Mouse (Mus musculus) left cerebral cortex, postnatal 4 days (tissue): ENCODE measurements around the gene Gm44805. TPM values are rescaled to one million over a fixed set of nuclear protein-coding genes. Genes with fewer than 3 reads are reported as not detected.
A peak's percentile ranks its signal among the peaks of the same experiment; 100 is the strongest.

Source experiments
- DNase-seq: peaks from one replicate; pipeline ENCODE4 v3.0.0-alpha.2; 2022
- intact Hi-C: fragments of 180-260 bp; cut with DNase I; formaldehyde crosslinking; loops from one replicate; pipeline ENCODE4 v1.15.1; 2025
- total RNA-seq, 2 experiments: library from RNA; stranded (reverse); gene quantifications; 2 replicates each; pipeline ENCODE4 v1.2.3; 2021

The Gm44805 gene
- total RNA-seq, 2 experiments from 2014 or later = not detected

DNA sequence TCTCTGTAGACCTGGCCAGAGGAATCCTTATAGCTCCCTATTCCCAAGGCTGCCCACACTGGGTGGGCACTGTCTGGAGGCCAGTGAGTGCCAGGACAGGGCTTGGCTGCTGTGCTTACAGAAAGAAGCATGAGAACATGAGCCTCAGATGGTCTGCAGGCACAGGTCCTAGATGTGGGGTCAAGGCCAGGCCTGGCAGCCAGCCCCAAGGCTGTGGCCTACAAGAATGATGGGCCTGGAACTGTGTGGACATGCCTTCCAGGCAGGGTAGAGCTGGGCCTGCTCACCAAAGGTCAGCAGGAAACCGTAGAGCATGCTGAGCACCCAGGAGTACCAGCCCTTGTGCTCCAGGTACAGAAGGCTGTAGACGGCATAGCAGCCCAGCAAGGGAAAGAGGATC is 46.6 kb downstream of the Gm44805 start:
- intact Hi-C loops = loop anchor here (10.0 kb wide), 1 partner anchor 50 kb away; no protein-coding TSS in a partner anchor
- no peak for DNase-seq

DNA sequence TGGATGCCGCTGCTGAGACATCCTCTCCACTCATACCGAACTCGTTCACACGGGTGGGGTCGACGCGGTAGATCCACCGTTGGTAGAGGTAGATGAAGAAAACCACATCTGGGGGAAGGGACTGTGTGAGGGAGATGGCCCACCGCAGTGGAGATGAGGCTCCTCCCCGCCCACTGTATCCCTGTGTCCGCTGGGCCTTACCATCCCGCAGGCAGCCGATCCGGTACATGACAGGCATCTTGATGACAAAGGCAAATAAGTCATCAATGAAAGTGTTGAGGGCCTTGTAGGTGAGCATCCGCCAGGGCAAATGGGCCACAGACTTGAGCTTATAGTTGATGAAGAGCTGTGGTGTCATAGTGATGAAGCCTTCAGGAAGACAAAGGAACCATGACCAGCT is 47.4 kb downstream of the Gm44805 start:
- intact Hi-C loops = loop anchor here (10.0 kb wide), 1 partner anchor 49 kb away; no protein-coding TSS in a partner anchor
- DNase-seq = no peak

DNA sequence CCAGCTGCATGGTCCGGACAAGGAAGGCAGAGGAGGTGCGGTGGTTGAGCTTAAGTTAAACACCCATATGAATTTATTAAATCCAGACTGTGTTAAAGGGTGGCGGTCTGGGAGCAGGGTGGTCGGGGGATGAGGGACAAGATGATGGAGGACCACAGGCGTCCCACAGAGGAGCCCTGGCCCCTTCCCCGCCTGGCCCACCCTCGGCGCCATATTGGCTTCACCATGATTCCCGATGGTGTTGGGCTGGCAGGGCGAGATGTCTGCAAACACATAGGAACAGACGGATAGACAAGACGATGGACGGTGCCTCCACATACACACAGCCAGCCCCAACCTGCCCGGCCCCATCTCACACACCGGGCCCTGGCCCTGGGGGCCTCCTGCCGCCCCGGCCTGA is 48.0 kb downstream of the Gm44805 start:
- intact Hi-C loops = loop anchor here (10.0 kb wide), 1 partner anchor 48 kb away; no protein-coding TSS in a partner anchor
- DNase-seq = no peak

DNA sequence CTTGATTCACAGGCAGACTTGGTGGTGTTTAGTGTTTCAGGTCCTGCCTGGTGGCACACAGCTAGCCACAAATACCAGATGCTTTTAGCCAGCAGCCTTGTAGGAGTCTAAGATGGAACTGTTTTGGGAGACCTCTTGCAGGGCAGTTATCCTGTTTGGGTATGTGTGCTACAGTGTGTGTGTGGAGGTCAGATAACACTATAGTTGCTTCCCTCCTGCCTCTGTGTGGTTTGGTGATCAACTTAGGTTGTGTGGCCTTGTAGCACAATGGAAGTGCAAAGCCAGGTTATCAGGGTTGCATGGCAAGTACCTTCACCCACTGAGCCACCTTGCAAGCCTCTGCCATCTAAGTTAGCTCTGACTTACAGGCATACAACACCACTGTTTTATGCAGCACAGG is 48.5 kb downstream of the Gm44805 start:
- DNase-seq = no peak
- intact Hi-C loops = loop anchor here (10.0 kb wide), 1 partner anchor 48 kb away; no protein-coding TSS in a partner anchor

DNA sequence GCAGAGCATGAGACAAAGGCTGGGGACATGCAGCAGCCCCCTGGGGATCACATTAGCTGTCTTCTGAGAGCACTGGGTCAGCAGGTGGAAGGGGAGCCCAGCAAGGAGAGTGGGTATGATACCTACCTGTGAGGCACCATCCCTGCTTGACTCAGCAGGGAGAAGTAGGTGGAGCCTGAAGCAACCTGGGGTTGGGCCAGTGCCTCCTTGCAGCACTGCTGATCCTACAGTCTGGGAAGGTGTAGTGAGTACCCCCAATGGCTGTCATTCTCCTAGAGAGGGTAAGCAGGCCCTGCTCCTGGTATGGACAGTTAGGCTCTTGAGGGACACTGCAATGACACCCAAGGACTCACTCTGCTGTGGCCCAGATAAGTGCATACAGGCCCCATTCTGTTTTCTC is 48.9 kb downstream of the Gm44805 start:
- DNase-seq = no peak

DNA sequence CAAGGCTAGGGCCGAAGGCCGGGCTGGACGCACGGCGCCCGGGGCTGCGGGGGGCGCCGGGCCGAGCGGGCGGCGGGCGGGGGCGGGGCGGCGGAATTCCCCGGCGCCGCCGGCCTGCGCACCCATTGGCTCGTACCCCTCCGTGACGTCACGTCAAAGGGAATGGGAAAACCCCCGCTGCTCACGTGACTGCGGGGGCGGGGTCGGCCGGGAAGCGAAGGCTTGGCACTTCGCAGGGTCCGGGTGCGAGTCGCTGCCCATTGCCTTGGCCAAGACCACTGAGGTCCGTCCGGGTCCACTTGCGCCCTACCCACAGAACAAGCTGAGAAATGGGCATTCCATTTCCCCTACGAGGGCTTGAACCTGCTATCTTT is 51.9 kb downstream of the Gm44805 start, which contains the start of gene Relb:
Gene Relb, minus strand, starts transcription at position 78 of the 374 bp plus-strand sequence.
- intact Hi-C loops = no loop called here
- peak; percentile 92 for DNase-seq

More for the DNA sequence above, 48.9 kb downstream of the Gm44805 start:
- intact Hi-C loops = loop anchor here (10.0 kb wide), 1 partner anchor 47 kb away; no protein-coding TSS in a partner anchor

DNA sequence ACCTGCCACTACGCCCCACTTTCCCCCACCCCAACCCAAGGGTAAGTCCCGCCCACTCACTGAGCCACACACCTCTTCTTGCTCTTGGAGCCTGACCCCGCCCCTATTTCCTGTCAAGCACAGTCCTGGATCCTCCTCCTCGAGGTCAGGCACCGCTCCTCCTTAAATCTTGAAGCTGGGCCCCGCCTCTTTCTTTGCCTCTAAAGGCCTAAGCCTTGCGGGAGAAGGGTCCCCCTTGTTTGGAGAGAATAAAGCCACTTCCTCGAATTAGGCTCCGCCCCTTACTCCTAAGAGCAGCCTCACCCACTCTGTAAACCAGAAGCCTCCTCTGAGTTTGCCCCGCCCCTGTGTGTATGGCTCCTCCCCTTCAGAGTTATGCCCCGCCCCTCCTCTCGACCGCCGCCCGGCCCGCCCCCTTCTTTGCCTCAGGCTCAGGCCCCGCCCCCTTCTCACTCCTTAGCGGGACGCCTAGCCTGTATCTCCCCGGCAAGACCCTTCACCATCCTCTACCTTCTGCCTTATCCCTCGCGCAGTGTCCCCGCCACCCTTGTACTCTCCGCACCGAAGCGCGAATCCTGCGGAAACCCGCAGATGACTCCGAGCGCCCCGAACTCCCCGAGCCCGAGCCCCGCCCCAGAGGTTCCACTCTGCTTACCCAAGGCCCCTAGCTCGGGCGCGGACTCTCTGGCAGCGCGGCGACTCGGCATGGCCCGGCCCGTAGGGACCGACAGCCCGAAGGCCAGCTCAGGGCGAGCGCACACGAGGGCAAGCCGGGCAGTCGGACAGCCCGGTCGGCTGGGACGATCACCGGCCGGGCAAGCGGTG is 52.5 kb downstream of the Gm44805 start:
- intact Hi-C loops = no loop called here

DNA sequence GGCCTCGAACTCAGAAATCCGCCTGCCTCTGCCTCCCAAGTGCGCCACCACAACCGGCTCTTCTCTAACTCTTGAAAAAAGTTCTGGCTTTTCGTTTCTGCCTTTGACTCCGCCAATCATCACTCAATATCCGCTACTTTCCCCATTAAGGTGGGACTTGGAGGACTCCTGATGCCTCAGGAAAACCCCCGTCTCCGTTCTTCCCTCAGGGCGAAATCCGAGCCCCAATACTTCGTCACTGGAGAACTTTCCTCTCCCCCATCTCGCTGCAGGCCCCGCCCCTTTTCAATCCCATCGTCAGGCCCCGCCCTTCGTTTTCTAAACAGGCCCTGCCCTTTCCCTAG is 53.1 kb downstream of the Gm44805 start:
- DNase-seq = no peak
- intact Hi-C loops = no loop called here

More for the DNA sequence above, 52.5 kb downstream of the Gm44805 start:
- peak; percentile 88 for DNase-seq

DNA sequence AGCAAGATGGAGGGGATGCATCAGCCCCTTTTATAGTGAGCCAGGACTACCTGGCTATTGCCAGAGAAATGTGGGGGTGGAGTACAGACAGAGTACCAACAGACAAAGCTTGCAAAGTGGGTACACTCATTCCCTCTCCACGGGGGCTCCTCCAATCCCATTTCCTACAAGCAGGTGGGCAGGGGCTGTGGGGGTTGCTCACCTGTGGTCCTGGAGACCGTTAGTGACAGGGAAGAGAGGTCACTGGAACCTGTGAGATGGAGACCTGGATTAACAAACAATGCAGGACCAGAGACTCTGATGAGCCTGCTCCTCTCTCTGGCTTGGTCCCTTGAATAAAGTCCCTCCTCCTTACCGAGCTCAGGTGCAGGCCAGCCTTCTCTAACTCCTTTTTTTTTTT is 53.5 kb downstream of the Gm44805 start:
- intact Hi-C loops = no loop called here

DNA sequence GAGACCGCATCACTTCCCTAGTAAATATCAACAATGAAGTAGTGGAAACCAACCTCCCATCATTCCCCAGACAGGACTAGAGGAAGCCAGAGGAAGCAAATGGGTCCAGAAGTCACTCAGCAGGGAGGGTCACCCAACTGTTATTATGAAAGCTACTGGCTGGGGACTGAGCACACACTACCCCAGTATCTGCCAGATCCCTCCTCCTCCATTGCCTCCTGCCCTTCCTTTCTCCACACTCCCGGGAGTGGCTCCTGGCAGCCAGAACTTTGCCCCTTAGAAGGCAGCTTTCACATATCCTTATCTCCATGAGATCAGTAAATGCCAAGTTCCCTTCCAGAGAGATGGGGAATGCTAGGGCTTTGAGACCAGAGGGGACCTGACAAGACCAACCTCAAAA is 57.8 kb downstream of the Gm44805 start:
- intact Hi-C loops = no loop called here
- no peak for DNase-seq

More for the DNA sequence above, 53.5 kb downstream of the Gm44805 start:
- no peak for DNase-seq

DNA sequence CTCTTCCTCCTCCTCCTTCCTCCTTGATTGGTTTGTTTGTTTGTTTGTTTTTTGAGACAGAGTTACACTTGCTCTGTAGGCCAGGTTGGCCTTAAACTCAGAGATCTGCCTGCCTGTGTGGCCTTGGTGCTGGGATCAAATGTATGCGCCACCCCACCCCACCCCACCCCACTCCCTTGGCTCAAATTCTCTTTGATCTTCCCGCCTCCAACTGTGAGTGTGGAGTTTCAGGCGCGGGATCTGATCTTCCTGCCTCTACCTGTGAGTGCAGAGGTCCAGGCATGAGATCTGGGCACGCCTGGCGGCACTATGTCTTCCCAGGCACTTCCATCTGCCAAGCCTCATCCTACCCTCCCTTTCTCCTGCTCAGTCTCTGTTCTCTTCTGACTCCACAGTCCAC is 59.0 kb downstream of the Gm44805 start:
- intact Hi-C loops = no loop called here

More for the DNA sequence above, 59.0 kb downstream of the Gm44805 start:
- DNase-seq = no peak

Other genes with a start within 250 kb of the Gm44805 start
- gene Mark4, start 222.6 kb downstream of the Gm44805 start, total RNA-seq = 100 to 1,000 TPM; 118 to 119 TPM
- under 1 TPM; 0.42 to 0.46 TPM for gene Exoc3l2, start 218.1 kb downstream of the Gm44805 start, total RNA-seq
- gene Bloc1s3, start 173.1 kb downstream of the Gm44805 start, total RNA-seq = 1 to 10 TPM; 8.5 to 8.8 TPM
- 10 to 100 TPM; 17.9 to 19.0 TPM for gene Trappc6a, start 173.0 kb downstream of the Gm44805 start, total RNA-seq
- under 1 TPM; 0.90 to 0.91 TPM for gene Nkpd1, start 163.6 kb downstream of the Gm44805 start, total RNA-seq
- gene Ppp1r37, start 118.3 kb downstream of the Gm44805 start, total RNA-seq = 10 to 100 TPM; 81.1 to 85.1 TPM
- under 1 TPM; 0.22 to 0.24 TPM for gene Zfp296, start 104.1 kb downstream of the Gm44805 start, total RNA-seq
- gene Gemin7, start 103.8 kb downstream of the Gm44805 start, total RNA-seq = 10 to 100 TPM; 56.0 to 58.2 TPM
- gene Clasrp, start 76.9 kb downstream of the Gm44805 start, total RNA-seq = 100 to 1,000 TPM in 1 of 2 experiments, 10 to 100 TPM in 1; 98.0 to 106 TPM
- 1 to 10 TPM; 5.5 to 7.5 TPM for gene Relb, start 52.0 kb downstream of the Gm44805 start, total RNA-seq
- 100 to 1,000 TPM; 105 to 115 TPM for gene Clptm1, start 16.4 kb downstream of the Gm44805 start, total RNA-seq
- gene Apoc2, start 3.5 kb downstream of the Gm44805 start, total RNA-seq = not detected
- gene Apoc4, start 56 bp upstream of the Gm44805 start, total RNA-seq = not detected
- 1 to 10 TPM; 2.1 to 3.6 TPM for gene Apoc1, start 11.2 kb upstream of the Gm44805 start, total RNA-seq
- 100 to 1,000 TPM; 576 to 662 TPM for gene Apoe, start 17.8 kb upstream of the Gm44805 start, total RNA-seq
- 100 to 1,000 TPM in 1 of 2 experiments, 10 to 100 TPM in 1; 95.8 to 104 TPM for gene Tomm40, start 34.0 kb upstream of the Gm44805 start, total RNA-seq
- 10 to 100 TPM; 35.7 to 36.4 TPM for gene Nectin2, start 69.1 kb upstream of the Gm44805 start, total RNA-seq
- gene Bcam, start 89.6 kb upstream of the Gm44805 start, total RNA-seq = 1 to 10 TPM; 6.8 to 7.4 TPM
- under 1 TPM in 1 of 2 experiments, not detected in 1; 0.93 TPM for gene Cblc, start 115.4 kb upstream of the Gm44805 start, total RNA-seq
- 1 to 10 TPM in 1 of 2 experiments, under 1 TPM in 1; 0.76 to 1.3 TPM for gene Bcl3, start 141.3 kb upstream of the Gm44805 start, total RNA-seq
- 10 to 100 TPM; 14.8 to 15.9 TPM for gene Gm19345, start 170.6 kb upstream of the Gm44805 start, total RNA-seq
- gene Ceacam16, start 179.9 kb upstream of the Gm44805 start, total RNA-seq = not detected
- not detected for gene Ceacam19, start 206.5 kb upstream of the Gm44805 start, total RNA-seq
- 10 to 100 TPM; 14.6 to 18.8 TPM for gene Pvr, start 239.7 kb upstream of the Gm44805 start, total RNA-seq